Mouse (Mus musculus) hindbrain, embryonic 10.5 days (tissue): ENCODE data around the gene Cmtm4. TPM values are rescaled to one million over a fixed set of nuclear protein-coding genes. Genes with fewer than 3 reads are reported as not detected.
A peak's percentile ranks its signal among the peaks of the same experiment; 100 is the strongest.

Source experiments
- DNase-seq: peaks from one replicate; pipeline ENCODE4 v3.0.0-alpha.2; 2017; ENCODE audit warnings: low spot score
- H3K27ac ChIP-seq: fragments of 300-500 bp; sonication (generic); 2 replicates; pipeline ENCODE4 v1.5.1; 2016; ENCODE audit warnings: mild to moderate bottlenecking, moderate library complexity
- H3K27me3 ChIP-seq: fragments of 300-500 bp; sonication (generic); 2 replicates; pipeline ENCODE4 v1.6.1; 2016; ENCODE audit warnings: mild to moderate bottlenecking; ENCODE audit not compliant: poor library complexity, insufficient read depth, severe bottlenecking
- H3K36me3 ChIP-seq: fragments of 300-500 bp; sonication (generic); 2 replicates; pipeline ENCODE4 v1.6.1; 2016; ENCODE audit warnings: mild to moderate bottlenecking, moderate library complexity
- H3K4me1 ChIP-seq: fragments of 300-500 bp; sonication (generic); replicated peaks from 2 replicates; pipeline ENCODE4 v1.6.1; 2016; ENCODE audit warnings: mild to moderate bottlenecking
- H3K4me3 ChIP-seq: fragments of 300-500 bp; sonication (generic); 2 replicates; pipeline ENCODE4 v1.5.1; 2016; ENCODE audit warnings: mild to moderate bottlenecking, moderate library complexity
- H3K9me3 ChIP-seq: fragments of 300-500 bp; sonication (generic); 2 replicates; pipeline ENCODE4 v1.6.1; 2016; ENCODE audit warnings: mild to moderate bottlenecking, moderate library complexity
- WGBS: fragments of 180-500 bp; shearing (Covaris S2); methylation state at CpG from one replicate; pipeline ENCODE4 v1.1.7; 2016; 5-methylcytosine and 5-hydroxymethylcytosine counted together
- polyA plus RNA-seq: library from polyadenylated mRNA; unstranded; fragments of >200 nt; fragmentation: Nextera tagmentation; extraction: Ambion mirVana; gene quantifications from 2 replicates; pipeline ENCODE4 v1.2.1, GENCODE M21; 2016

Cmtm4 gene
- 1.9 TPM in 2 replicates for polyA plus RNA-seq

DNA sequence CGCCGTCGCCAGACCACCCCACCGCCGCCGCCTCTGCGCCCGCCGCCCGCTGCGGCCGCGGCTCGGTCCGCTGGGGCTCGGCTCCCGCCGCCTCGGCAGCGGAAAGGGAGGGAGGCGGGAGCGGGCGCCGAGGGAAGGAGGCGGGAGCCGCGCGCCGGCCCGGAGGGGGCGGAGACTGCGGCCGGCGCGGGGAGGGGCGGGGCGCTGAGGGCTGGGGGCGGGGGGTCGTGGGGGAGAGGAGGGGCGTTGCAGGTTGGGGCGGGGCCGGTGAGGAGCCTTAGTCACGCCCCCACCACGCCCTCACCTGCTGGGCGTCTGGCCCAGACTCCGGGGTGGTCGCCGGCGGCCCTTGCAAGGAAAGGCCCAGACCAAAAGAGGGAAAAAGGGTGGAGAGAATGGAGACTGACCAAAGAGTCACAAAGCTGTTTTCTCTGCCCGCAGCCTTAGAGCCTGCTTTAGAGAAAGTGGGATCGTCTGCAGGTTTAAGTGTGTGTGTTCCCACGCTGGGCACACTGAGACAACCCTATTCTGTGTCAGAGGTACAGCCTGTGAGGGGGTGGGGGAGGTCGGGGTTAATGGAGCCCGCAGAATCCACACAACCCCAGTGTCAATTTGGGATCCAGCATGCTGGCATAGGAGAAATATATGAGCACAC lies at the start of gene Cmtm4:
Gene Cmtm4, minus strand, starts transcription at position 105 of the 655 bp plus-strand sequence.
- peaks cover 30% of the 10 kb centered on the region for H3K4me1 ChIP-seq
- H3K9me3 ChIP-seq, result 0 out of 2 replicates have a peak, but pooled peaks cover 5% of the 10 kb centered on the region
- peak; percentile 72 for DNase-seq
- 2% methylated on average over 50 of the region's 54 CpGs for WGBS
- H3K27ac ChIP-seq, result peak within 1 kb of the TSS; percentile 93
- H3K27me3 ChIP-seq, result no peaks in the 10 kb centered on the region
- H3K4me3 ChIP-seq, result peak within 1 kb of the TSS; percentile 85
- H3K36me3 ChIP-seq, result peaks cover 3% of the 10 kb centered on the region; the same call in 1 of the 2 replicates

DNA sequence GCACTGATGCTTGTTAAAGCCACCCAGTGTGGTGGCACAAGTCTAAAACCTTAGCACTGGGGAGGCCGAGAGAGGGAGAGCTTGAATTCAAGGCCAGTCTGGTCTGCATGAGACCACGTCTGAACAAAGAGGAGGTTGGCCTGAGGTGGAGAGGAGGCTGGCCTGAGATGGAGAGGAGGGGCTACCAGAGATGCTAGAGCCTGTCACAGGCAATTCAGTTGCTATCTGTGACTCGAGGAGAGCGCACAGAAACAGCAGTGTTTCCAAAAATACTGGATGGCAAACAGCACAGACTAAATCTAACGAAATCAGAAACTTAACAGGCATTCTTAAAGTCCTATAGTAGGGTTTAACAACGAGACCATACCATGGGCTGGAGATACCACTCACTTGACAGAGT lies 49.6 kb upstream of the Cmtm4 start:
- Histone ChIP-seq H3K4me1 (peaks cover 18% of the 10 kb centered on the region), H3K4me3 (no peak overlapping the region), H3K27ac (no peak overlapping the region), H3K27me3 (no peaks in the 10 kb centered on the region), H3K9me3 (no peaks in the 10 kb centered on the region), H3K36me3 (peaks cover 6% of the 10 kb centered on the region)
- WGBS, result 65% methylated on average over 6 of the region's 6 CpGs
- DNase-seq, result no peak

DNA sequence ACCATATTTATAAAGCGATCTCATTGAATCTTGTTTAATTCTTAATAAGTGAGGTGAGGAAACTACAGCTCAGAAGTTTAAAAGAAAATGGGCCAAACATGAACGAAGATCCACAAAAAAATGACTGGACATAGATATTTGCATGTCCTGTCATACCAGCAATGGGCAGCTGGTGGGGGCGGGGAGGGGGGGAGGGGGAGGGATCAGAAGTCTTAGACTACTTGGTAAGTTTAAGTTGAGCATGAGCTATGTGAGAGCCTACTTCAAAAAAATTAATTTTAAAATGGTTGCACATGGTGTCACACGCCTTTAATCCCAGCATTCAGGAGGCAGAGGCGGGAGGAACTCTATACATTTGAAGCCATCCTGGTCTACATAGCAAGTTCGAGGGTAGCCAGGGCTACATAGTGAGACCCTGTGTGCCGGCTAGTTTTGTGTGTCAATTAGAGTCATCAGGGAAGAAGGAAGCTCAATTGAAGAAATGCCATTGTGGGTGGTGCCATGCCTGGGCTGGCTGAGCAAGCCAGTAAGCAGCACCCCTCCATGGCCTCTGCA lies 47.6 kb upstream of the Cmtm4 start:
- WGBS, result 61% methylated on average over 7 of the region's 7 CpGs
- peaks cover 18% of the 10 kb centered on the region for H3K4me1 ChIP-seq
- no peaks in the 10 kb centered on the region for H3K9me3 ChIP-seq
- peaks cover 27% of the 10 kb centered on the region for H3K36me3 ChIP-seq
- DNase-seq, result no peak
- no peaks in the 10 kb centered on the region for H3K27me3 ChIP-seq
- H3K4me3 ChIP-seq, result peak overlapping the region; percentile 95
- peak overlapping the region; percentile 100 for H3K27ac ChIP-seq

DNA sequence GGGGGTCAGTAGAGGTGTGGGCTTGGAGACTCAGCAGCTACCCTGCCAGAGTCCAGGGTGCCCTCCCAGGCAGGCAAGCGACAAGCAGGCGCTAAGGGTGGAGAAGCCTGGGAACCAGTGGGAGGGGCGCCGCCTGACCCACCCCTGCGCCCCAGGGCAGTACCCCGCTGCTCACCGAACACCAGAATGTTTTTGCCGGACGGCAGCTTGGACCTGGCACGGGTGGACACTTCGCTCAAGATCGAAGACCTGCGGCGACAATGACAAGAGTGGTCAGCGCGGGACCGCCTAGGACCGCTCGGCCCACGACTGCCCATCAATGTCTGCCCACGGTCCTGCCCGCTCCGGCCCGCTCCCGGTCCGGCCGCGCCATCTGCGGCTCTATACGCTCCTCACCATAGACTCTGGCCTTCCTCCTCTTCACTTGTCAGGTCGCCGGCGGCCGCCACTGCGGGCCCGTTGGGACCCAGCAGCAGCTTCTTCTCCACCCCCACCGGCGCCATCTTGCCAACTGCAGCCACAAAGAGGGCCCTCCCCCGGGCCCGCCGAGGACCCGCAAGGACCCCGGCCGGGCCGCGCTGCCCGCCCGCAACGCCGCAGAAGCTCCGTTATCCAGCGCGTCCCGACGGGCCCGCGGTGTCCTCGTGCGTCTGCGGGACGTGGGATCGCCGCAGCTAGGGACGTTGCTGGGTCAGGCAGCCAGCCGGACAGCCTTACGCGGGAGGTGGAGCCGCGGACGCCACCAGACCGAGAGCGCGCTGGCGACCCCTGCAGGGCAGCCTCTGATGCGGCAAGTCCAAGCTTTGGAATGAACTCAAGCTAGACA lies 46.9 kb upstream of the Cmtm4 start, which contains the start of gene Dync1li2:
Gene Dync1li2, minus strand, starts transcription at position 749 of the 826 bp plus-strand sequence.
- H3K4me1 ChIP-seq, result peaks cover 18% of the 10 kb centered on the region
- under 1% methylated on average over 75 of the region's 75 CpGs for WGBS
- H3K36me3 ChIP-seq, result peaks cover 34% of the 10 kb centered on the region
- H3K27ac ChIP-seq, result peak within 1 kb of the TSS; percentile 100
- peak; percentile 92 for DNase-seq
- no peaks in the 10 kb centered on the region for H3K9me3 ChIP-seq
- peak within 1 kb of the TSS; percentile 95 for H3K4me3 ChIP-seq
- no peaks in the 10 kb centered on the region for H3K27me3 ChIP-seq

DNA sequence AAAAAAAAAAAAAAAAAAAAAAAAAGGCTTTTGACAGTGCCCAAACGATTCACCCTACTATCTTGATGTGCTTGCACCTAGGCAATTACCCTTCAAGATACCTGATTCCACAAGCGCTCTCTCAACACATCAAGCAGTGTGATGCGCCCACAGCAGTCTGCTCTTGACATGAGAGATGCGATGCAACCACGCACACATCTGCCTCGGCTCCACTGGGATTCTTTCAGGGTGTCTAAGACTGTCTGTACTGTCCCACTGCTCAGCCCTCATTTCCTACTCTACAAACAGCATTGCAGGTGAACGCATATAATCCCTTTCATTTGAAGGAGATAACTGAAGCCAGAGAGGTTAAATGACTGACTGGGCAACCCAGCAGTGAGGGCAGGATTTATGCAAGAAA lies 46.0 kb upstream of the Cmtm4 start:
- no peak for DNase-seq
- 73% methylated on average over 7 of the region's 7 CpGs for WGBS
- H3K4me1 ChIP-seq, result peaks cover 18% of the 10 kb centered on the region

DNA sequence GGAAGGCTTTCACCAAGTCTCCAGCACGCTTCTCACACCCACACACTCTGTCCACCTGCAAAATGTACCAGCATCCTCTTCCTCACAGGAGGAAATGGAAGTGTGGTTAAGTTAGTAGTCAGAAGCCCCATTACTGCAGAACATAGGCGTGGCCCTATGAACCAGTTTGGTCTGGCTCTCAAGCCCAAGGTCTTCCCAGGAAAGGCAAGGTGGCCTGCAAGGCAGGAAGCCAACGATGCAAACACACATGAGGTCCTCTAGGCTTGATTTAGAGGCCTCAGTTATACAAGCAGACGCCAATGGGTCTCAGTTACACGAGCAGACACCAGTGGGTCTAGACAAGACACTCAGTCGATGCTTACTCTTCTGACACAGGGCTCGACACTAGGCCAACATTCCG lies 43.9 kb upstream of the Cmtm4 start:
- H3K9me3 ChIP-seq, result no peaks in the 10 kb centered on the region
- peaks cover 18% of the 10 kb centered on the region for H3K4me1 ChIP-seq
- no peaks in the 10 kb centered on the region for H3K27me3 ChIP-seq
- DNase-seq, result peak; percentile 1
- no peak overlapping the region for H3K27ac ChIP-seq
- H3K4me3 ChIP-seq, result no peak overlapping the region
- peaks cover 64% of the 10 kb centered on the region for H3K36me3 ChIP-seq
- WGBS, result 94% methylated on average over 8 of the region's 8 CpGs

More for the DNA sequence above, 46.0 kb upstream of the Cmtm4 start:
- Histone ChIP-seq H3K4me3 (peak overlapping the region; percentile 95), H3K9me3 (no peaks in the 10 kb centered on the region), H3K36me3 (peaks cover 43% of the 10 kb centered on the region), H3K27ac (peak overlapping the region; percentile 100), H3K27me3 (no peaks in the 10 kb centered on the region)

DNA sequence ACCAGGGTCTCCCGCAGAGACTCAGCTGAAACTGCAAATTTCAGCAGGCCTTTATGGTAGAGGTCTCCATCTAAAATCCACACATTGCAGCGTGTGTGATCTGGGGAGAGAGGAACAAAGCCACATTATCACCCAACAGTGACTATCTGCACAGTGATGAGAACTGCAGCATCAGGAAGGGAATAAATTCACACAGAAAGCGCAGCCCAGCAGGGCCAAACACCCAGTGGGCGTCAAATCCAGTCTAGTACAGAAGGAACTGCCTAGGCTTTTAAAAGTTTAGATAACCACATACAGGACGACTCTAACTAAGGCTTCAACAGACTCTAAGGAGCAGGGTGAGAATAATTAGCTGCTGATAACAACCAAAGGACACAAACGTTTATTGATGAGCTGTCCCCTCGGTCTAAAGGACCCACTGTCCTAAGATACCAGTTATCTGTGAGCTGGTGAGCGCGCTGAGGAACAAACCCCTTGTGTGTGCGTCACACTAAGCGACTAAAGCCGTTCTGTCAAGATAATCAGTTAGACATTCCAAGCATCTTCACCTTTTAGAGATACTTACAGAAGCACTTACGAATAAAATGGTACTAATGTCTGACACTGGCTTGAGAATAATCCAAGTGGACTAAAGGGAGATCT lies 42.0 kb upstream of the Cmtm4 start:
- H3K4me1 ChIP-seq, result peaks cover 18% of the 10 kb centered on the region
- no peaks in the 10 kb centered on the region; the same call in 1 of the 2 replicates for H3K9me3 ChIP-seq
- WGBS, result 96% methylated on average over 13 of the region's 13 CpGs
- no peak overlapping the region for H3K27ac ChIP-seq
- no peak overlapping the region for H3K4me3 ChIP-seq
- H3K36me3 ChIP-seq, result peaks cover 83% of the 10 kb centered on the region
- peak; percentile 0 for DNase-seq
- H3K27me3 ChIP-seq, result no peaks in the 10 kb centered on the region

DNA sequence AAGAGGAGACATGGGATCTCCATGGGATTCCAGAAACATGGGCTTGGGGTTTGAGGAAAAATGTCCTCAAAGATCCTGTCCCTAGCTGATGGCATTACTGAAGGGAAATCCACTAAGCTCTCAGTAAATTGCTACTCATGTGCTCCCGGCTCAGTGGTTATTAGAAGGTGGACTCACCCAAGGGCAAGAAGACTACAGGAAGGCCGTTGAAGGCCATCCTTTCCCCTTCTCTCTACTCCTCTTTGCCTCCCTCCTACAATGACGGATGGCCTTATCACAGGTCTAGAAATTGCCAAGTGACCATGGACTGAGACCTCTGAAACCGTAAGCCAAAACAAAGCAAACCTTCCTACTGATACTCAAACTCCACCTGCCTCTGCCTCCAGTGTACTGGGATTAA lies 41.0 kb upstream of the Cmtm4 start:
- Histone ChIP-seq H3K4me1 (peaks cover 12% of the 10 kb centered on the region), H3K9me3 (no peaks in the 10 kb centered on the region; the same call in 1 of the 2 replicates), H3K4me3 (no peak overlapping the region), H3K27ac (no peak overlapping the region), H3K36me3 (peaks cover 93% of the 10 kb centered on the region), H3K27me3 (no peaks in the 10 kb centered on the region)
- WGBS, result 95% methylated on average over 4 of the region's 4 CpGs
- no peak for DNase-seq

DNA sequence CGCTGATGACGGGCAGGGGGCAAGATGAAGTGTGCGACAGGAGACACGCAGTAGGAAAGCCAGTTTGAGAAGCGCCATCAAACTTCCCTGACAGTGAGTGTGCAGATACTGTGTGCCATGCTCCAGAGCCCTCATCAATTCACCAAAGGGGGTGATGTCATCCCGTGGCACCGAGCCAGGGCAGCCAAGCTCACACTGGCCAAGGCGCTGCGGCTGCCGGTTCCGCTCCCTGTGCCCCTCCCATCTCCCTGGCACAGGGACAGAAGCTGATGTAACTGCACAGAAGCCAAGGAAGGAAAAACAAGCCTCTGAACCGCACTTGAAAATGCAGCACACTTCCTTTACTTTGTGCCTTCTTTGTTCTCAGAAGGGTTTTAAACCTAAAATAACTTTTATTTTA lies 40.4 kb upstream of the Cmtm4 start:
- Histone ChIP-seq H3K27ac (no peak overlapping the region), H3K27me3 (no peaks in the 10 kb centered on the region), H3K4me3 (no peak overlapping the region), H3K4me1 (peaks cover 6% of the 10 kb centered on the region), H3K36me3 (peaks cover 99% of the 10 kb centered on the region), H3K9me3 (no peaks in the 10 kb centered on the region; the same call in 1 of the 2 replicates)
- 93% methylated on average over 12 of the region's 12 CpGs for WGBS
- no peak for DNase-seq

DNA sequence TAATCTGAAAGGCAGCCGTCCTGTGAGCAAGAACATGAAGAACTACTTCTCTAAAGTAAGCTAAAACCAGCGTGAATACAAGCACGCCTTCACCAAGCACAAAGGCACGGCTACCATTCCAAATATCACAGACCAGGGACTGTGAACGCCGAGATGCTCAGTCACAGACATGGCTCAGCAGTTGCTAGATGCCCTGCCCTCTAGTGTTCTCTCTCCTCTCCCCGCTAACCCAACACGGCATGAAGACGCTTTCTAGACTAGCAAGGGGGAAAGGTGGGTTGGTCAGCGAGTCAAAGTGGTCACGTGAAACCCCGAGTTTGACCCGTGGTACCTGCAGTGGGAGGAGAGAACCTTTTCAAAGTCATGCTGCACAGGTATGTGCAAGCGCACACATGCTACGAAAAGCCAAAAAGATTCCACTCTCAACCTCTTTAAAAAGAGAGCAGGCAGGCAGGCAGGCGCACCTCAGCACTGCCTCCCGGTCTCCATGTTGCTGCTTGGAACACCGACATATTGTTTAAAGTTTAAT lies 39.3 kb upstream of the Cmtm4 start:
- no peak for DNase-seq
- H3K27me3 ChIP-seq, result no peaks in the 10 kb centered on the region
- no peak overlapping the region for H3K27ac ChIP-seq
- H3K9me3 ChIP-seq, result no peaks in the 10 kb centered on the region; the same call in 1 of the 2 replicates
- H3K4me3 ChIP-seq, result no peak overlapping the region
- H3K36me3 ChIP-seq, result peaks cover 100% of the 10 kb centered on the region
- 91% methylated on average over 18 of the region's 18 CpGs for WGBS
- no peaks in the 10 kb centered on the region for H3K4me1 ChIP-seq

DNA sequence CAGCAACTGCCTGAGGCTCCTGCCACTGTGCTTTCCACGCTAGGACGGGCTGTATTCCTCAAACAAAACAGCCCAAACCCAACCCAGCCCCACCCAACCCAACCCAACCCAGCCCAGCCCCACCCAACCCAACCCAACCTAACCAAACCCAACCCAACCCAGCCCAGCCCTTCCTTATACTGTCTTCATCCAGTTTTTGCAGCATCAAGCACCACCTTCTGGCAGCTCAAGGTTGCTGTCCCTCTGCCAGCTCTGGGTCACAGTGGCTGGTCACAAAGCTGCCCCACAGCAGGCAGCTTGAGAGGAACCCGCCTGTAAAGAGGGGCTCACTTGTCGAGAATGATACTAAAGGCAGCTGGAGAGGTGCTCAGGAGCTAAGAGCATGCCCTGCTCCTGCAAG lies 38.7 kb upstream of the Cmtm4 start:
- Histone ChIP-seq H3K9me3 (no peaks in the 10 kb centered on the region; the same call in 1 of the 2 replicates), H3K36me3 (peaks cover 100% of the 10 kb centered on the region), H3K4me3 (no peak overlapping the region), H3K27me3 (no peaks in the 10 kb centered on the region), H3K27ac (no peak overlapping the region), H3K4me1 (no peaks in the 10 kb centered on the region)
- WGBS, result 87% methylated on average over 4 of the region's 4 CpGs
- no peak for DNase-seq

DNA sequence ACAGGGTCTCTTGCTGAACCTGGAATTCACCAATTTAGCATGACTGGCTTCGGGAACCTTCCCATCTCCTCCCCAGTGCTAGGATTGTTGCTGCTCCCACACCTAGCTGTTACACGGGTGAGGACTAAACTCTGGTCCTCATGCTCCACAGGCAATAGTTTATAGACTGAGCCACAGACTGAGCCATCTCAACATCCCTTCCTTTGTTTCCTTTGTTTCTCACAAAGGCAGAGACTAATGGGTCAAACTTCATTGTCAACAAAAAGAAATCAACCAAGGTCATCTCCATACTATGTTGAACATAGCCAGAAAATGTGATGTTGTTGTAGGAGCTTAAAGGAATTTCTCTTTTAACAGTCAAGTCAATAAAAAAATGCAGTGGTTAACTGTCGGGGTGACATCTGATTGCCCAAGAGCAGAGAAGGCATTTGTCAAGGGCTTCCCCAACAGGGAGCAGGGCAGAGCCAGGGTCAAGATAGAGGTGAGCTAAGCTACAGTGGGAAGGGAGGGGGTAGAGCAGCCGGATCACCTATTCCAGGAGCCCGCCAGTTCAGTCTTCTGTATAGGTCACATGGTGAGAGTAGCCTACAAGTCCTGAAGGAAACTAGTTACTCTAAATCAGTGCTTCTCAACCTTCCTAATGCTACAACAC lies 37.7 kb upstream of the Cmtm4 start:
- Histone ChIP-seq H3K27me3 (no peaks in the 10 kb centered on the region), H3K4me1 (no peaks in the 10 kb centered on the region), H3K9me3 (no peaks in the 10 kb centered on the region; the same call in 1 of the 2 replicates), H3K36me3 (peaks cover 100% of the 10 kb centered on the region), H3K4me3 (no peak overlapping the region), H3K27ac (no peak overlapping the region)
- WGBS, result 95% methylated on average over 5 of the region's 5 CpGs
- no peak for DNase-seq
